Mouse (Mus musculus) cortical plate, adult 2 months (tissue): ENCODE measurements around the gene Tmtc1.

Experiments
- CTCF ChIP-seq: fragments of 200-500 bp; IDR thresholded peaks from 2 replicates; pipeline ENCODE4 v1.5.1; 2011; ENCODE audit warnings: mild to moderate bottlenecking, control low read depth, low read length; ENCODE audit not compliant: insufficient read depth; ENCODE audit errors: extremely low read depth
- POLR2A ChIP-seq: fragments of 200-500 bp; IDR thresholded peaks from 2 replicates; pipeline ENCODE4 v1.6.1; 2011; ENCODE audit warnings: mild to moderate bottlenecking, low read length, control low read depth; ENCODE audit not compliant: insufficient read depth; ENCODE audit errors: extremely low read depth

DNA sequence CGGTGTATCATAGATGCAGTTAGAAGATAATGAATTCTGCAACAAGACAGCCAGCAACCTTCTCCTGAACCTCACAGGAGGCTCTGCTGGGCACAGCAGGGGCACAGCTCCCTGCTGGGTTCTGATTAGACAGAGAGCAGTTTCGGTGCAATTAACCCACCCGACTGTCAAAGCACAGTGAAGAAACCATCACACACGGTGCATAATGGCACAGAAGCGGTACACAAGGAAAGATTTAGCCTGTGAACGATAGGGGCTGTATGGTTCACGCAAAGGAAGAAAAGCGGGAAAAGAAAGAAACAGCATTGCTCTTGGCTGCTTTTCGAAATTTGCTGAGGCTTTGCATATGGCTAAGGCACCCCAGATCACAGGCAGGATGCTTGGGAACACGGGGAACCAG lies 52.0 kb downstream of the Tmtc1 start:
- no peak for TF ChIP-seq CTCF
- no peak for TF ChIP-seq POLR2A
